Comparison of ENCODE assay signal across 8 mouse cellular contexts in the genomic region with DNA sequence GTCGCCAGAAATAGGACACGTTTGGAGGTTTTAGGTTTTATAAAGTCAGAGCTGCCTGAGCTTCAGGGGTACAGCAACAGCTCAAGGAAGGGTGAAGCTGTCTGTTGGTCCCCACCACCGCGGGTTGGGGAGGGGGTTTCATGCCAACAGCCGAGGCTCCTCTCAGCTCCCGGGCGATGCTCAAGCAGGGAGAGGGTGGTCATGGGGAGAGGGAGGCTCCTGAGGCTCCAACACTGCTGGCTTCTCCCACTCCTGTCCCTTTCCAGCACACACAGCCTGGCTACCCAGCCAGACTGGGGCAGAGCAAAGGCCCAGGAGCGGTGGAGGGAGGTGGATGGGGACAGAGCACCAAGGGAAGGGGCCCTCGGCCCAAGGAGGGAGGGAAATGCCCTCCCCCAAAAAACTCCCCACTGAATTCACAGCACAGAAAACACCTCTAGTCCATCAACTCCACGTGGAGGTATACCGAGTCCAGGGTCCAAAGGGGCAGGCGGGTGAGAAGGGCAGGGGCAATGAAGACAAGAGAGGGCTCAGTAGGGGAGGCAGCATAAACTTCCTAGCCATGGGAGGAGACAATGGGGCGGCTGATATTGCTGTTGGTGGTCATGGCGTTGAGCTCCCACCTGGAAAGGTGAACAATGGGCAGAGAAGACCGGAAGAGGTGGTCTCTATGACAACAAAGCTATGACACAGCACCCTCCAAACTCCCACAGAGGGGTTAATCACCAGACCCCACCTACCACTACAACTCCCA. TPM values are rescaled to one million over a fixed set of nuclear protein-coding genes. Genes with fewer than 3 reads are reported as not detected.
A peak's percentile ranks its signal among the peaks of the same experiment; 100 is the strongest.
DNase-seq lines count a peak whose midpoint lies in the region; ATAC-seq and TF ChIP-seq lines count a peak whose summit lies in the region.

No protein-coding gene starts in this region.

- no peak; the same call in 1 of the 2 replicates for ATAC-seq in heart, embryonic 16.5 days (replicated peaks; ENCODE audit: extremely low read depth, insufficient read depth, low FRiP score)

- no peak for DNase-seq in heart, adult 2 months
- no peak for DNase-seq in heart, postnatal 14 days
- DNase-seq in urinary bladder, adult 18-20 months (ENCODE audit: low spot score in 2 of 2): no peak
- no peak for DNase-seq in layer of hippocampus, adult 11-12 months (ENCODE audit: low spot score)
- no peak for DNase-seq in cerebellum, postnatal 25 days

- TF ChIP-seq CTCF in heart, adult 2 months (IDR thresholded peaks at IDR 0.05): no peak
- no peak for TF ChIP-seq CTCF in ES-Bruce4 (IDR thresholded peaks at IDR 0.05; ENCODE audit: low read depth, low read length)

- peak overlapping the region; percentile 93 for H3K4me2 ChIP-seq in heart, embryonic 16.5 days (ENCODE audit: low read depth, low read length)

- H3K9ac ChIP-seq in heart, adult 2 months (ENCODE audit: low read depth, low read length): peak overlapping the region; percentile 50
- H3K9ac ChIP-seq in ES-Bruce4 (ENCODE audit: low read depth, poor library complexity, severe bottlenecking): peak overlapping the region; percentile 22
- peak overlapping the region; percentile 87 for H3K9ac ChIP-seq in heart, embryonic 16.5 days (ENCODE audit: low read length)

- no peaks in the 10 kb centered on the region for H3K27me3 ChIP-seq in heart, adult 2 months (ENCODE audit: control insufficient read depth, insufficient read depth, low read length)
- no peaks in the 10 kb centered on the region for H3K27me3 ChIP-seq in ES-Bruce4 (ENCODE audit: control insufficient read depth, insufficient read depth, low read length, poor library complexity, severe bottlenecking)
- H3K27me3 ChIP-seq in heart, embryonic 16.5 days (ENCODE audit: control insufficient read depth, insufficient read depth, low read length): no peaks in the 10 kb centered on the region

- peak overlapping the region; percentile 60 for H3K4me3 ChIP-seq in heart, adult 2 months
- H3K4me3 ChIP-seq in ES-Bruce4 (ENCODE audit: low read depth, low read length) (peak overlapping the region; percentile 80), macrophage (ENCODE audit: inconsistent target) (peak overlapping the region; percentile 91)
- peak overlapping the region; percentile 98 for H3K4me3 ChIP-seq in heart, embryonic 16.5 days (ENCODE audit: low read length)

- peak overlapping the region; percentile 80 for H3K27ac ChIP-seq in heart, adult 2 months
- H3K27ac ChIP-seq in ES-Bruce4 (ENCODE audit: insufficient read depth, low read length): peak overlapping the region; percentile 36
- peak overlapping the region; percentile 80 for H3K27ac ChIP-seq in heart, embryonic 16.5 days (ENCODE audit: low read length)
- H3K27ac ChIP-seq in macrophage: peak overlapping the region; percentile 62; the same call in 1 of the 2 replicates

- H3K9me3 ChIP-seq in ES-Bruce4 (replicated peaks; ENCODE audit: control insufficient read depth, insufficient read depth, low read length, poor library complexity, severe bottlenecking): no peaks in the 10 kb centered on the region
- H3K9me3 ChIP-seq in heart, embryonic 16.5 days (replicated peaks; ENCODE audit: control insufficient read depth, low read length): no peaks in the 10 kb centered on the region

- 28% methylated on average over 15 of the region's 15 CpGs for WGBS in heart, adult 2 months
- WGBS in heart, embryonic 16.5 days: 25% methylated on average over 15 of the region's 15 CpGs
- 44% methylated on average over 15 of the region's 15 CpGs for WGBS in macrophage (ENCODE audit: missing documents)

- peaks cover 5% of the 10 kb centered on the region for H3K4me1 ChIP-seq in heart, adult 2 months (ENCODE audit: control insufficient read depth, insufficient read depth, low read length)
- H3K4me1 ChIP-seq in ES-Bruce4 (ENCODE audit: control insufficient read depth, insufficient read depth, low read length): peaks cover 6% of the 10 kb centered on the region
- peaks cover 35% of the 10 kb centered on the region for H3K4me1 ChIP-seq in heart, embryonic 16.5 days (ENCODE audit: control insufficient read depth, insufficient read depth, low read length)

- H3K36me3 ChIP-seq in heart, adult 2 months (ENCODE audit: control insufficient read depth, insufficient read depth, low read length): no peaks in the 10 kb centered on the region
- peaks cover 19% of the 10 kb centered on the region for H3K36me3 ChIP-seq in ES-Bruce4 (ENCODE audit: control insufficient read depth, insufficient read depth, low read length, poor library complexity, severe bottlenecking)
- peaks cover 32% of the 10 kb centered on the region for H3K36me3 ChIP-seq in heart, embryonic 16.5 days (ENCODE audit: control insufficient read depth, insufficient read depth)
- peaks cover 40% of the 10 kb centered on the region for H3K36me3 ChIP-seq in macrophage (ENCODE audit: inconsistent target)

- TF ChIP-seq EP300 in heart, adult 2 months (IDR thresholded peaks at IDR 0.05; ENCODE audit: insufficient read depth, low read depth, low read length): no peak
- TF ChIP-seq EP300 in ES-Bruce4 (IDR thresholded peaks at IDR 0.05; ENCODE audit: insufficient read depth, low read depth, low read length): peak; percentile 32; the same call in 1 of the 2 replicates

- intact Hi-C loops in heart, adult 2 months (cut with DNase I): no loop called here
- intact Hi-C loops in heart, postnatal 14 days (cut with DNase I): no loop called here

- H3K79me2 ChIP-seq in heart, adult 2 months (replicated peaks; ENCODE audit: control insufficient read depth, insufficient read depth, low read length): no peaks in the 10 kb centered on the region; the same call in 1 of the 2 replicates
- H3K79me2 ChIP-seq in macrophage (ENCODE audit: inconsistent target): peaks cover 62% of the 10 kb centered on the region

- TF ChIP-seq POLR2A in heart, adult 2 months (IDR thresholded peaks at IDR 0.05; ENCODE audit: insufficient read depth, low read depth, low read length): no peak
- TF ChIP-seq POLR2A in ES-Bruce4 (IDR thresholded peaks at IDR 0.05; ENCODE audit: insufficient read depth, low read length): no peak

RNA-seq across cellular contexts. Expression of a gene that starts 0.6 kb away (rescaled TPM):
- 10 to 100 TPM; 10.7 to 11.3 TPM for total RNA-seq in heart, adult 2 months (2021)
- polyA plus RNA-seq in heart, adult 2 months (2012; rRNA removed): 19.4 and 24.3 TPM in 2 replicates
- 10 to 100 TPM in 1 of 2 experiments, 1 to 10 TPM in 1; 9.8 to 14.2 TPM for total RNA-seq in heart, postnatal 14 days (2021)
- polyA plus RNA-seq in ES-Bruce4 (2011; ENCODE audit: insufficient read depth, insufficient read length, low read depth, missing spikeins): 48.5 and 60.2 TPM in 2 replicates
- 39.0 and 39.7 TPM in 2 replicates for polyA plus RNA-seq in heart, embryonic 16.5 days (2015; fragmentation: Nextera tagmentation; extraction: Ambion mirVana)
- total RNA-seq in macrophage (2018; cell fraction: chromatin; rRNA removed): 10 to 100 TPM in 24 of 26 experiments, 1 to 10 TPM in 2; 7.2 to 26.0 (median 17.8) TPM
- 10 to 100 TPM; 23.3 to 43.0 (median 35.7) TPM for total RNA-seq in macrophage (2018; cell fraction: cytosol; rRNA removed)
- 10 to 100 TPM; 10.2 to 32.5 (median 19.9) TPM for total RNA-seq in macrophage (2018; cell fraction: nucleus; rRNA removed)
- polyA plus RNA-seq in macrophage (2018): 30.5 to 52.1 TPM (median 39.7 TPM) in 3 replicates

RNA-seq across cellular contexts. Expression of a gene that starts 3.9 kb away (rescaled TPM):
- 10 to 100 TPM; 45.4 to 50.3 TPM for total RNA-seq in heart, adult 2 months (2021)
- 35.3 and 37.8 TPM in 2 replicates for polyA plus RNA-seq in heart, adult 2 months (2012; rRNA removed)
- 10 to 100 TPM; 44.2 to 47.1 TPM for total RNA-seq in heart, postnatal 14 days (2021)
- polyA plus RNA-seq in ES-Bruce4 (2011; ENCODE audit: insufficient read depth, insufficient read length, low read depth, missing spikeins): 142 and 147 TPM in 2 replicates
- 109 and 115 TPM in 2 replicates for polyA plus RNA-seq in heart, embryonic 16.5 days (2015; fragmentation: Nextera tagmentation; extraction: Ambion mirVana)
- total RNA-seq in macrophage (2018; cell fraction: chromatin; rRNA removed): 10 to 100 TPM in 8 of 26 experiments, 1 to 10 TPM in 18; 2.1 to 21.2 (median 7.1) TPM
- 100 to 1,000 TPM in 1 of 26 experiments, 10 to 100 TPM in 25; 60.6 to 102 (median 79.2) TPM for total RNA-seq in macrophage (2018; cell fraction: cytosol; rRNA removed)
- total RNA-seq in macrophage (2018; cell fraction: nucleus; rRNA removed): 10 to 100 TPM in 23 of 26 experiments, 1 to 10 TPM in 3; 6.1 to 33.3 (median 15.9) TPM
- polyA plus RNA-seq in macrophage (2018): 85.2 to 104 TPM (median 96.1 TPM) in 3 replicates

RNA-seq across cellular contexts. Expression of a gene that starts 6.0 kb away (rescaled TPM):
- total RNA-seq in heart, adult 2 months (2021): 10 to 100 TPM; 57.3 to 68.9 TPM
- 91.8 and 105 TPM in 2 replicates for polyA plus RNA-seq in heart, adult 2 months (2012; rRNA removed)
- 100 to 1,000 TPM; 127 TPM for total RNA-seq in heart, postnatal 14 days (2021)
- polyA plus RNA-seq in ES-Bruce4 (2011; ENCODE audit: insufficient read depth, insufficient read length, low read depth, missing spikeins) (90.3 and 97.7 TPM in 2 replicates), macrophage (2018) (30.1 to 44.5 TPM (median 33.9 TPM) in 3 replicates)
- 175 and 179 TPM in 2 replicates for polyA plus RNA-seq in heart, embryonic 16.5 days (2015; fragmentation: Nextera tagmentation; extraction: Ambion mirVana)
- total RNA-seq in macrophage (2018; cell fraction: chromatin; rRNA removed): 10 to 100 TPM; 11.0 to 52.6 (median 32.1) TPM
- total RNA-seq in macrophage (2018; cell fraction: cytosol; rRNA removed): 10 to 100 TPM; 27.7 to 50.8 (median 40.8) TPM
- total RNA-seq in macrophage (2018; cell fraction: nucleus; rRNA removed): 10 to 100 TPM; 18.4 to 52.9 (median 36.1) TPM

RNA-seq across cellular contexts. Expression of a gene that starts 24.6 kb away (rescaled TPM):
- 10 to 100 TPM; 16.8 to 18.4 TPM for total RNA-seq in heart, adult 2 months (2021)
- 23.4 and 24.7 TPM in 2 replicates for polyA plus RNA-seq in heart, adult 2 months (2012; rRNA removed)
- 10 to 100 TPM; 30.3 to 37.6 TPM for total RNA-seq in heart, postnatal 14 days (2021)
- 67.1 and 74.8 TPM in 2 replicates for polyA plus RNA-seq in ES-Bruce4 (2011; ENCODE audit: insufficient read depth, insufficient read length, low read depth, missing spikeins)
- polyA plus RNA-seq in heart, embryonic 16.5 days (2015; fragmentation: Nextera tagmentation; extraction: Ambion mirVana): 39.8 and 46.0 TPM in 2 replicates
- total RNA-seq in macrophage (2018; cell fraction: chromatin; rRNA removed): 10 to 100 TPM in 16 of 26 experiments, 1 to 10 TPM in 10; 2.7 to 30.0 (median 12.8) TPM
- 10 to 100 TPM in 8 of 26 experiments, 1 to 10 TPM in 18; 3.3 to 13.4 (median 6.7) TPM for total RNA-seq in macrophage (2018; cell fraction: cytosol; rRNA removed)
- 10 to 100 TPM in 10 of 26 experiments, 1 to 10 TPM in 16; 4.2 to 18.6 (median 8.9) TPM for total RNA-seq in macrophage (2018; cell fraction: nucleus; rRNA removed)
- polyA plus RNA-seq in macrophage (2018): 6.2 to 8.8 TPM (median 7.3 TPM) in 3 replicates

RNA-seq across cellular contexts. Expression of a gene that starts 28.7 kb away (rescaled TPM):
- total RNA-seq in heart, adult 2 months (2021): 100 to 1,000 TPM; 112 to 132 TPM
- polyA plus RNA-seq in heart, adult 2 months (2012; rRNA removed): 71.5 and 87.8 TPM in 2 replicates
- 100 to 1,000 TPM; 106 to 121 TPM for total RNA-seq in heart, postnatal 14 days (2021)
- polyA plus RNA-seq in ES-Bruce4 (2011; ENCODE audit: insufficient read depth, insufficient read length, low read depth, missing spikeins) (65.8 and 70.9 TPM in 2 replicates), macrophage (2018) (34.1 to 78.8 TPM (median 41.5 TPM) in 3 replicates)
- 117 and 119 TPM in 2 replicates for polyA plus RNA-seq in heart, embryonic 16.5 days (2015; fragmentation: Nextera tagmentation; extraction: Ambion mirVana)
- 10 to 100 TPM in 14 of 26 experiments, 1 to 10 TPM in 12; 2.0 to 26.5 (median 12.4) TPM for total RNA-seq in macrophage (2018; cell fraction: chromatin; rRNA removed)
- total RNA-seq in macrophage (2018; cell fraction: cytosol; rRNA removed): 10 to 100 TPM; 23.2 to 51.7 (median 39.6) TPM
- 10 to 100 TPM in 21 of 26 experiments, 1 to 10 TPM in 5; 4.9 to 37.1 (median 15.6) TPM for total RNA-seq in macrophage (2018; cell fraction: nucleus; rRNA removed)

Comparison
In these comparisons a context has a peak if more than half of its experiments do, and no peak if none do; other contexts are left out.
1. H3K9ac ChIP-seq: peak in every context shown above with its lines; median percentile 87 in heart, embryonic 16.5 days; 50 in heart, adult 2 months; 22 in ES-Bruce4.